Mouse (Mus musculus) bone marrow, adult 2 months (tissue): ENCODE data around the gene Gsdma.

Experiments used
- CTCF ChIP-seq: fragments of 200-500 bp; IDR thresholded peaks from 2 replicates; pipeline ENCODE4 v1.5.1; 2011; ENCODE audit warnings: low read length, control low read depth; ENCODE audit not compliant: control insufficient read depth, insufficient read depth
- POLR2A ChIP-seq: fragments of 200-500 bp; IDR thresholded peaks from 2 replicates; pipeline ENCODE4 v1.6.1; 2011; ENCODE audit warnings: low read depth, mild to moderate bottlenecking, control low read depth, low read length, borderline replicate concordance; ENCODE audit not compliant: control insufficient read depth

DNA sequence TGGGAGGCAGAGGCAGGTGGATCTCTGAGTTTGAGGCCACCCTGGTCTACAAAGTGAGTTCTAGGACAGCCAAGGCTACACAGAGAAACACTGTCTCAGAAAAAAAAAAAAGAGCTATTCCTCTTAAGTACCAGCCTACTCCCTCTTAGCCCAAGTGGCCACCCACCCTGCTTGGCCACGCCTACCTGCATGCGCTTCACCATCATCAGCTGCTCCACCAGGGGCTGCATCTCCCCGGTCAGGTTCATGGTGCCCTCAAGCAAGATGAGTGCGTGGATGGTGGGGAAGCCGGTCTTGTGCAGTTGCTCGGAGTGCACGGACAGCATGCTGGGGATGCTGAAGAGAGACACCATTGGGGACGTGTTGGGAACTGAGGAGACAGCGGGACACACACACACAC is 51.8 kb downstream of the Gsdma start:
- TF ChIP-seq CTCF: no peak
- TF ChIP-seq POLR2A: no peak
